Comparison of ENCODE assay signal across 23 mouse cellular contexts in genomic region chr10:56426369-56426768, GRCm38 (mm10). TPM values are rescaled to one million over a fixed set of nuclear protein-coding genes. Genes with fewer than 3 reads are reported as not detected.
DNase-seq lines count a peak whose midpoint lies in the region; ATAC-seq and TF ChIP-seq lines count a peak whose summit lies in the region.
"Had no signal": no experiment of that assay in that cellular context is flagged by ENCODE, and none has a peak within 500 bp of the region (broad histone marks: within the 10 kb centered on the region; RNA-seq: fewer than 3 reads in every experiment).

No protein-coding gene starts in this region.

- ATAC-seq in lung, postnatal 0 days = peak; percentile 49
- peak; percentile 95 for ATAC-seq in Patski
- ATAC-seq in embryonic facial prominence, embryonic 15.5 days (ENCODE audit: insufficient number of reproducible peaks, low FRiP score, low TSS enrichment, low read depth) = no peak
- ATAC-seq: forebrain, embryonic 15.5 days; hindbrain, postnatal 0 days; intestine, embryonic 16.5 days had no signal

- 53% methylated on average over 4 of the region's 4 CpGs for WGBS in lung, postnatal 0 days
- WGBS in embryonic facial prominence, embryonic 15.5 days = 49% methylated on average over 4 of the region's 4 CpGs
- WGBS in heart, adult 2 months = 56% methylated on average over 4 of the region's 4 CpGs

- TF ChIP-seq POLR2A in heart, adult 2 months (IDR thresholded peaks at IDR 0.05; ENCODE audit: insufficient read depth, low read depth, low read length) = no peak

- H3K9ac ChIP-seq in lung, postnatal 0 days (replicated peaks; ENCODE audit: low read depth) = no peak overlapping the region
- H3K9ac ChIP-seq in embryonic facial prominence, embryonic 15.5 days = no peak overlapping the region
- no peak overlapping the region for H3K9ac ChIP-seq in heart, adult 2 months (ENCODE audit: low read depth, low read length)
- H3K9ac ChIP-seq: forebrain, embryonic 15.5 days; limb, embryonic 12.5 days; liver, embryonic 15.5 days; lung, embryonic 14.5 days; midbrain, embryonic 12.5 days; stomach, embryonic 15.5 days had no signal

- no peaks in the 10 kb centered on the region for H3K9me3 ChIP-seq in lung, postnatal 0 days (ENCODE audit: low read length)
- no peaks in the 10 kb centered on the region for H3K9me3 ChIP-seq in embryonic facial prominence, embryonic 15.5 days (replicated peaks)
- H3K9me3 ChIP-seq: forebrain, embryonic 15.5 days; limb, embryonic 12.5 days; liver, embryonic 15.5 days; midbrain, embryonic 12.5 days; stomach, embryonic 15.5 days had no signal

- no peak overlapping the region for H3K4me2 ChIP-seq in lung, postnatal 0 days (replicated peaks; ENCODE audit: low read depth, low read length)
- H3K4me2 ChIP-seq in embryonic facial prominence, embryonic 15.5 days (replicated peaks) = no peak overlapping the region
- H3K4me2 ChIP-seq: forebrain, embryonic 15.5 days; limb, embryonic 12.5 days; liver, embryonic 15.5 days; lung, embryonic 14.5 days; midbrain, embryonic 12.5 days; stomach, embryonic 15.5 days had no signal

- no peak for TF ChIP-seq EP300 in lung, postnatal 0 days (IDR thresholded peaks at IDR 0.05)
- TF ChIP-seq EP300 in heart, adult 2 months (IDR thresholded peaks at IDR 0.05; ENCODE audit: insufficient read depth, low read depth, low read length) = no peak

- no peaks in the 10 kb centered on the region for H3K79me2 ChIP-seq in heart, adult 2 months (replicated peaks; ENCODE audit: control insufficient read depth, insufficient read depth, low read length)

- POLR2A ChIA-PET in Patski (lab: Charles Lee) = no interaction called here

- no peaks in the 10 kb centered on the region for H3K27me3 ChIP-seq in lung, postnatal 0 days (replicated peaks; ENCODE audit: insufficient read depth, low read length)
- no peaks in the 10 kb centered on the region for H3K27me3 ChIP-seq in Patski
- no peaks in the 10 kb centered on the region for H3K27me3 ChIP-seq in embryonic facial prominence, embryonic 15.5 days
- no peaks in the 10 kb centered on the region for H3K27me3 ChIP-seq in heart, adult 2 months (ENCODE audit: control insufficient read depth, insufficient read depth, low read length)
- H3K27me3 ChIP-seq: forebrain, embryonic 15.5 days; limb, embryonic 12.5 days; liver, embryonic 15.5 days; midbrain, embryonic 12.5 days; stomach, embryonic 15.5 days had no signal

- TF ChIP-seq CTCF in lung, postnatal 0 days (IDR thresholded peaks at IDR 0.05) = no peak
- no peak for TF ChIP-seq CTCF in Patski (IDR thresholded peaks at IDR 0.05)
- no peak for TF ChIP-seq CTCF in heart, adult 2 months (IDR thresholded peaks at IDR 0.05)

- no peaks in the 10 kb centered on the region for H3K36me3 ChIP-seq in lung, postnatal 0 days (ENCODE audit: insufficient read depth, low read length)
- no peaks in the 10 kb centered on the region for H3K36me3 ChIP-seq in embryonic facial prominence, embryonic 15.5 days
- H3K36me3 ChIP-seq in heart, adult 2 months (ENCODE audit: control insufficient read depth, insufficient read depth, low read length) = no peaks in the 10 kb centered on the region
- H3K36me3 ChIP-seq: forebrain, embryonic 15.5 days; limb, embryonic 12.5 days; liver, embryonic 15.5 days; midbrain, embryonic 12.5 days; stomach, embryonic 15.5 days had no signal

- intact Hi-C loops in heart, adult 2 months (cut with DNase I) = no loop called here

- CTCF ChIA-PET in Patski (lab: Charles Lee) = interaction anchor here (1.1 kb wide), 1 partner anchor 10 kb away, joined by 4 read pairs; no protein-coding TSS in a partner anchor

- H3K4me3 ChIP-seq in lung, postnatal 0 days (ENCODE audit: low read depth, low read length) = no peak overlapping the region
- no peak overlapping the region for H3K4me3 ChIP-seq in embryonic facial prominence, embryonic 15.5 days (replicated peaks)
- H3K4me3 ChIP-seq in heart, adult 2 months = no peak overlapping the region
- H3K4me3 ChIP-seq: forebrain, embryonic 15.5 days; limb, embryonic 12.5 days; liver, embryonic 15.5 days; midbrain, embryonic 12.5 days; stomach, embryonic 15.5 days had no signal

- peak; percentile 39 for DNase-seq in lung, postnatal 0 days (ENCODE audit: low spot score)
- DNase-seq in lung, postnatal 4 days = no peak
- DNase-seq in ES-CJ7 (ENCODE audit: low read depth, low spot score) (peak; percentile 98), Patski (ENCODE audit: low read depth, low spot score) (peak; percentile 31)
- DNase-seq in heart, adult 2 months = no peak
- no peak for DNase-seq in layer of hippocampus, postnatal 10 days (ENCODE audit: low spot score in 2 of 2)
- DNase-seq in B cell, adult 2 months = no peak
- DNase-seq: adrenal gland, postnatal 36 days; cerebellum, adult 2 months; kidney, adult 8-10 months; kidney, postnatal 14 days; layer of hippocampus, adult 9-11 months; lung, embryonic 14.5 days; right cerebral cortex, postnatal 25 days; thymus, postnatal 14 days had no signal

- no peak overlapping the region for H3K27ac ChIP-seq in lung, postnatal 0 days (ENCODE audit: low read length)
- H3K27ac ChIP-seq in embryonic facial prominence, embryonic 15.5 days (replicated peaks) = 0 out of 2 replicates have a peak overlapping the region, but pooled peaks have one; percentile 25
- H3K27ac ChIP-seq in heart, adult 2 months = no peak overlapping the region
- H3K27ac ChIP-seq: forebrain, embryonic 15.5 days; hindbrain, postnatal 0 days; limb, embryonic 12.5 days; liver, embryonic 15.5 days; midbrain, embryonic 12.5 days; stomach, embryonic 15.5 days had no signal

- in situ Hi-C loops in Patski (cut with MboI; ENCODE audit: low pct_unique_long_range_greater_than_20kb) = no loop called here

- H3K4me1 ChIP-seq in lung, postnatal 0 days (ENCODE audit: insufficient read depth, low read depth, low read length) = no peaks in the 10 kb centered on the region
- H3K4me1 ChIP-seq in embryonic facial prominence, embryonic 15.5 days = peaks cover under 1% of the 10 kb centered on the region; the same call in 1 of the 2 replicates
- H3K4me1 ChIP-seq in heart, adult 2 months (ENCODE audit: control insufficient read depth, insufficient read depth, low read length) = no peaks in the 10 kb centered on the region
- H3K4me1 ChIP-seq: forebrain, embryonic 15.5 days; liver, embryonic 15.5 days; stomach, embryonic 15.5 days had no signal

RNA-seq across cellular contexts. Expression of gene Gja1, which starts 49.2 kb away (rescaled TPM):
- 142 and 218 TPM in 2 replicates for polyA plus RNA-seq in lung, postnatal 0 days (2015; fragmentation: Nextera tagmentation; extraction: Ambion mirVana)
- 19.0 TPM for polyA plus RNA-seq in Patski (2021)
- 339 and 357 TPM in 2 replicates for polyA plus RNA-seq in embryonic facial prominence, embryonic 15.5 days (2015; fragmentation: Nextera tagmentation; extraction: Ambion mirVana)
- 100 to 1,000 TPM; 359 to 429 TPM for total RNA-seq in heart, adult 2 months (2021)
- 156 and 205 TPM in 2 replicates for polyA plus RNA-seq in heart, adult 2 months (2012; rRNA removed)
- 100 to 1,000 TPM; 225 to 281 TPM for total RNA-seq in layer of hippocampus, postnatal 10 days (2021)

Comparison
In these comparisons a context has a peak if more than half of its experiments do, and no peak if none do; other contexts are left out.
1. DNase-seq: peak in lung, postnatal 0 days (single experiment), ES-CJ7 (single experiment) and Patski (single experiment); none in lung, postnatal 4 days (0 of 2), heart, adult 2 months (0 of 2), layer of hippocampus, postnatal 10 days (0 of 2) and B cell, adult 2 months (0 of 2).